Mouse (Mus musculus): Measurements from ENCODE around the gene Zfp82.

GRCm38 (mm10) chr7:30044354-30044753, 28.3 kb downstream of the Zfp82 start:
- TF ChIP-seq CTCF (IDR thresholded peaks at IDR 0.05) (no peak), EP300 (IDR thresholded peaks at IDR 0.05) (no peak)
